Mouse (Mus musculus): ENCODE results near the gene Fgf10. TPM values are rescaled to one million over a fixed set of nuclear protein-coding genes. Genes with fewer than 3 reads are reported as not detected.

Fgf10 gene
- total and polyA plus RNA-seq, 3 experiments = not detected

- Histone ChIP-seq H3K9me3 (replicated peaks; ENCODE audit: insufficient read depth, low read length) (no peaks in the 10 kb centered on the region), H3K9ac (ENCODE audit: control insufficient read depth, low read depth, low read length, poor library complexity, severe bottlenecking) (no peak overlapping the region), H3K27ac (ENCODE audit: control insufficient read depth, low read depth, low read length) (no peak overlapping the region), H3K79me2 (ENCODE audit: control insufficient read depth, insufficient read depth, low read length, poor library complexity) (no peaks in the 10 kb centered on the region), H3K4me1 (ENCODE audit: control insufficient read depth in 1 of 2, insufficient read depth in 2 of 2, low read length in 2 of 2) (no peaks in the 10 kb centered on the region), H3K27me3 (ENCODE audit: control insufficient read depth in 1 of 2, insufficient read depth in 2 of 2, low read length in 2 of 2) (no peaks in the 10 kb centered on the region), H3K4me3 (ENCODE audit: control insufficient read depth in 1 of 2, insufficient read depth in 1 of 2, low read depth in 2 of 2, low read length in 2 of 2) (no peak overlapping the region), H3K36me3 (ENCODE audit: control insufficient read depth in 1 of 2, insufficient read depth in 2 of 2, low read length in 2 of 2) (no peaks in the 10 kb centered on the region)
- no peak for TF ChIP-seq ZNF384 (IDR thresholded peaks at IDR 0.05; ENCODE audit: low read depth, low read length)
- TF ChIP-seq TBP (IDR thresholded peaks at IDR 0.05; ENCODE audit: low read depth, low read length) = no peak
- TF ChIP-seq MYB (IDR thresholded peaks at IDR 0.05; ENCODE audit: low read depth, low read length) = no peak
- TF ChIP-seq NRF1 (IDR thresholded peaks at IDR 0.05; ENCODE audit: insufficient read depth, low read depth, low read length, poor library complexity, severe bottlenecking) = no peak
- no peak for TF ChIP-seq EP300 (IDR thresholded peaks at IDR 0.05; ENCODE audit: low read depth in 1 of 2, low read length in 2 of 2)
- no peak for TF ChIP-seq ZKSCAN1 (IDR thresholded peaks at IDR 0.05; ENCODE audit: low read depth, low read length)
- TF ChIP-seq TAL1 (IDR thresholded peaks at IDR 0.05; ENCODE audit: low read length) = no peak
- no peak for TF ChIP-seq MAFK (IDR thresholded peaks at IDR 0.05; ENCODE audit: borderline replicate concordance, low read depth, low read length)
- TF ChIP-seq JUND (IDR thresholded peaks at IDR 0.05; ENCODE audit: low read depth, low read length) = no peak
- TF ChIP-seq POLR2A (IDR thresholded peaks at IDR 0.05; ENCODE audit: control insufficient read depth in 1 of 2, insufficient read depth in 1 of 2, low read depth in 1 of 2, low read length in 2 of 2, poor library complexity in 1 of 2) = no peak
- TF ChIP-seq SMC3 (IDR thresholded peaks at IDR 0.05; ENCODE audit: low read depth, low read length) = no peak
- no peak for DNase-seq (ENCODE audit: low read depth, low spot score)
Measured at GRCm38 (mm10) chr13:118742788-118743187, 73.2 kb downstream of the Fgf10 start.

- TF ChIP-seq BHLHE40 (IDR thresholded peaks at IDR 0.05; ENCODE audit: borderline replicate concordance, low read depth, low read length) = no peak
- TF ChIP-seq JUND (IDR thresholded peaks at IDR 0.05; ENCODE audit: low read depth, low read length) = no peak
- no peak for TF ChIP-seq TAL1 (IDR thresholded peaks at IDR 0.05; ENCODE audit: low read length)
- no peak for TF ChIP-seq MYB (IDR thresholded peaks at IDR 0.05; ENCODE audit: low read depth, low read length)
- Histone ChIP-seq H3K36me3 (ENCODE audit: control insufficient read depth in 1 of 2, insufficient read depth in 2 of 2, low read length in 2 of 2) (no peaks in the 10 kb centered on the region), H3K27ac (ENCODE audit: control insufficient read depth, low read depth, low read length) (no peak overlapping the region), H3K9me3 (replicated peaks; ENCODE audit: insufficient read depth, low read length) (no peaks in the 10 kb centered on the region), H3K9ac (ENCODE audit: control insufficient read depth, low read depth, low read length, poor library complexity, severe bottlenecking) (no peak overlapping the region), H3K27me3 (ENCODE audit: control insufficient read depth in 1 of 2, insufficient read depth in 2 of 2, low read length in 2 of 2) (no peaks in the 10 kb centered on the region), H3K79me2 (ENCODE audit: control insufficient read depth, insufficient read depth, low read length, poor library complexity) (no peaks in the 10 kb centered on the region), H3K4me1 (ENCODE audit: control insufficient read depth in 1 of 2, insufficient read depth in 2 of 2, low read length in 2 of 2) (no peaks in the 10 kb centered on the region), H3K4me3 (ENCODE audit: control insufficient read depth in 1 of 2, insufficient read depth in 1 of 2, low read depth in 2 of 2, low read length in 2 of 2) (no peak overlapping the region)
- DNase-seq (ENCODE audit: low read depth, low spot score) = no peak
Measured at GRCm38 (mm10) chr13:118744806-118745205, 75.2 kb downstream of the Fgf10 start.

GRCm38 (mm10) chr13:118746427-118746826 lies 76.8 kb downstream of the Fgf10 start:
- TF ChIP-seq CTCF (IDR thresholded peaks at IDR 0.05 in 2 of 3, conservative IDR thresholded peaks at IDR 0.05 in 1 of 3; ENCODE audit: control insufficient read depth in 1 of 3, insufficient read depth in 1 of 3, low read depth in 2 of 3, low read length in 3 of 3, poor library complexity in 1 of 3, severe bottlenecking in 1 of 3) (no peak), MAZ (IDR thresholded peaks at IDR 0.05; ENCODE audit: low read depth, low read length) (no peak), ZC3H11A (IDR thresholded peaks at IDR 0.05; ENCODE audit: low read depth, low read length) (no peak), TAL1 (IDR thresholded peaks at IDR 0.05; ENCODE audit: low read length) (no peak), SIN3A (IDR thresholded peaks at IDR 0.05; ENCODE audit: low read length) (no peak), MEF2A (IDR thresholded peaks at IDR 0.05; ENCODE audit: extremely low read depth, insufficient replicate concordance, low read depth, low read length, poor library complexity, severe bottlenecking) (no peak), MAFK (IDR thresholded peaks at IDR 0.05; ENCODE audit: borderline replicate concordance, low read depth, low read length) (no peak), MYB (IDR thresholded peaks at IDR 0.05; ENCODE audit: low read depth, low read length) (no peak), NRF1 (IDR thresholded peaks at IDR 0.05; ENCODE audit: insufficient read depth, low read depth, low read length, poor library complexity, severe bottlenecking) (no peak), SMC3 (IDR thresholded peaks at IDR 0.05; ENCODE audit: low read depth, low read length) (no peak), GABPA (IDR thresholded peaks at IDR 0.05; ENCODE audit: low read depth, low read length) (no peak), GATA1 (IDR thresholded peaks at IDR 0.05; ENCODE audit: low read depth, low read length) (no peak)
- DNase-seq (ENCODE audit: low read depth, low spot score) = no peak
- Histone ChIP-seq H3K36me3 (ENCODE audit: control insufficient read depth in 1 of 2, insufficient read depth in 2 of 2, low read length in 2 of 2) (no peaks in the 10 kb centered on the region), H3K9ac (ENCODE audit: control insufficient read depth, low read depth, low read length, poor library complexity, severe bottlenecking) (no peak overlapping the region), H3K27ac (ENCODE audit: control insufficient read depth, low read depth, low read length) (no peak overlapping the region), H3K79me2 (ENCODE audit: control insufficient read depth, insufficient read depth, low read length, poor library complexity) (no peaks in the 10 kb centered on the region), H3K4me1 (ENCODE audit: control insufficient read depth in 1 of 2, insufficient read depth in 2 of 2, low read length in 2 of 2) (no peaks in the 10 kb centered on the region), H3K9me3 (replicated peaks; ENCODE audit: insufficient read depth, low read length) (no peaks in the 10 kb centered on the region), H3K4me3 (ENCODE audit: control insufficient read depth in 1 of 2, insufficient read depth in 1 of 2, low read depth in 2 of 2, low read length in 2 of 2) (no peak overlapping the region), H3K27me3 (ENCODE audit: control insufficient read depth in 1 of 2, insufficient read depth in 2 of 2, low read length in 2 of 2) (no peaks in the 10 kb centered on the region)
